Mouse (Mus musculus): ENCODE data around the gene Ptbp1.

The Ptbp1 gene

GRCm38 (mm10) chr10:79834769-79835398 is 19.3 kb upstream of the Ptbp1 start:
- peak; percentile 86 for ATAC-seq (ENCODE audit: low TSS enrichment)

GRCm38 (mm10) chr10:79836918-79837317 is 17.3 kb upstream of the Ptbp1 start:
- no peak for ATAC-seq (ENCODE audit: low TSS enrichment)

- no peak for ATAC-seq (ENCODE audit: low TSS enrichment)
Observed at GRCm38 (mm10) chr10:79838151-79838550, 16.1 kb upstream of the Ptbp1 start.

GRCm38 (mm10) chr10:79840091-79840490 is 14.1 kb upstream of the Ptbp1 start:
- ATAC-seq (ENCODE audit: low TSS enrichment) = no peak; the same call in 1 of the 2 replicates

GRCm38 (mm10) chr10:79840644-79841551 is 13.3 kb upstream of the Ptbp1 start:
- peak; percentile 98 for ATAC-seq (ENCODE audit: low TSS enrichment)

- no peak for ATAC-seq (ENCODE audit: low TSS enrichment)
Observed at GRCm38 (mm10) chr10:79842322-79842721, 11.9 kb upstream of the Ptbp1 start.

- no peak for ATAC-seq (ENCODE audit: low TSS enrichment)
Observed at GRCm38 (mm10) chr10:79843476-79843875, 10.8 kb upstream of the Ptbp1 start.

- ATAC-seq (ENCODE audit: low TSS enrichment) = no peak
Observed at GRCm38 (mm10) chr10:79846553-79846952, 7.7 kb upstream of the Ptbp1 start.

GRCm38 (mm10) chr10:79849941-79850628 is 4.1 kb upstream of the Ptbp1 start:
- ATAC-seq (ENCODE audit: low TSS enrichment) = no peak

- no peak for ATAC-seq (ENCODE audit: low TSS enrichment)
Observed at GRCm38 (mm10) chr10:79851653-79852052, 2.6 kb upstream of the Ptbp1 start.

- no peak for ATAC-seq (ENCODE audit: low TSS enrichment)
Observed at GRCm38 (mm10) chr10:79852107-79852789, 2.0 kb upstream of the Ptbp1 start.

- ATAC-seq (ENCODE audit: low TSS enrichment) = no peak
Observed at GRCm38 (mm10) chr10:79852827-79853226, 1.4 kb upstream of the Ptbp1 start.

GRCm38 (mm10) chr10:79853392-79853791 is 835 bp upstream of the Ptbp1 start:
- 0 out of 2 replicates have a peak, but pooled peaks have one; percentile 2 for ATAC-seq (ENCODE audit: low TSS enrichment)

- peak; percentile 2; the same call in 1 of the 2 replicates for ATAC-seq (ENCODE audit: low TSS enrichment)
Observed at GRCm38 (mm10) chr10:79854801-79855541, 744 bp downstream of the Ptbp1 start.

GRCm38 (mm10) chr10:79855558-79856184 is 1.4 kb downstream of the Ptbp1 start:
- no peak for ATAC-seq (ENCODE audit: low TSS enrichment)

- no peak for ATAC-seq (ENCODE audit: low TSS enrichment)
Observed at GRCm38 (mm10) chr10:79856280-79856679, 2.1 kb downstream of the Ptbp1 start.

GRCm38 (mm10) chr10:79856704-79857451 is 2.7 kb downstream of the Ptbp1 start:
- ATAC-seq (ENCODE audit: low TSS enrichment) = no peak

GRCm38 (mm10) chr10:79857452-79857811 is 3.2 kb downstream of the Ptbp1 start:
- ATAC-seq (ENCODE audit: low TSS enrichment) = no peak

- no peak for ATAC-seq (ENCODE audit: low TSS enrichment)
Observed at GRCm38 (mm10) chr10:79857894-79858293, 3.7 kb downstream of the Ptbp1 start.

Measured in frontal cortex, adult (tissue).